Mouse (Mus musculus) ovary, postnatal 14 days (tissue): ENCODE measurements around the gene Olfr1.

Source experiments
- DNase-seq: peaks from one replicate; pipeline ENCODE4 v3.0.0; 2022; ENCODE audit warnings: low spot score

The Olfr1 gene

DNA sequence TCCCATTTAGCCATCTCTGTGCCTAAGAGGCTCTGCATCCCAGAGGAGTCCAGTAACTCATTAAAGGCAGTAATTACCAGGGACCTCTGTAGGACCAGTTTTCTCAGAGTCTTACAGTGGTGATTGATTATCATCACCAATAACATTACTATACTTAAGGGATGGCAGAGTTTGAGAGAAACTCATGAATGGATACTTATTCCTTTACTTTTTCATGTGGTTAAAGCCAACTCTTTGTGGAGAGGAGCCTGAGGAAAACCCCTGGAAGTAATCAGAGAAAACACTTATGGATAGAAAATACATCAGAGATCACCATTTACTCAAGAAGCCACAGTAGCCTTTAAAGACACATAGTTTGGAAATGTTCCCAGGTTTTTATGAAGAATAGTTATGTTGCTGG is at the start of gene Olfr1:
TSS of gene Olfr1 (minus strand) at position 101 of the 400 bp plus-strand sequence.
- no peak for DNase-seq

DNA sequence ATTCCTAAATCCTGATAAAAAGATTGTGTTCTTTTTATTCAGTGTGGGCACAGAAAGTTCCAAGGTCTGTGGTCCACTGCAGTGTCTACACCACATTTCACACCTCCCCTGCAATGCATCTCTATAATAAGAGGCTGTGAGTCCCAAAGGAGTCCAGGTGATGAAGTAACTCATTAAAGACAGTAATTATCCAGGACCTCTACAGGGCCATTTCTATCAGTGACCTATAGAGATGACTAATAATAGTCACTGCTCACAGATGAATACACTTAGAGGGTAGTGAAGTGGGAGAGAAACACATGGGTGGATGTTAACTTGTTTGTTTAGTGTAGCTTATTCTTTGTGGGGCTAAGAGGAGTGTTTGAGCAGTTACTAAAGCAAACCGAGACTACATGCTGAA is 29.0 kb upstream of the Olfr1 start, which contains the start of gene Olfr378:
TSS of gene Olfr378 (minus strand) at position 101 of the 400 bp plus-strand sequence.
- no peak for DNase-seq

DNA sequence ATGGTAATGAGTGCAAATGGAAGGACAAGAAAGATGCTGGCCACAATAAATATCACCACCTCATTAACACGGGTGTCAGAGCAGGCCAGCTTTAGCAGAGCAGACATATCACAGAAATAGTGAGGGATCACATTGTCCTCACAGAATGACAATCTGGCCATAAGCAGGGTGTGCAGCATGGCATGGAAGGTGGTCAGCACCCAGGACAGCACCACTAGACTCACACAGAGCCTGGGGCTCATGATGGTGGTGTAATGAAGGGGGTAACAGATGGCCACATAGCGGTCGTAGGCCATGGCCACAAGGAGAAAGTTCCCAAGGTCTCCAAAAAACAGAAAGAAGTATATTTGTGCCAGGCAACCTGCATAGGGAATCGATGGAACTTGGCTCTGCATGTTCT is 4.0 kb downstream of the Olfr1 start:
- no peak for DNase-seq

DNA sequence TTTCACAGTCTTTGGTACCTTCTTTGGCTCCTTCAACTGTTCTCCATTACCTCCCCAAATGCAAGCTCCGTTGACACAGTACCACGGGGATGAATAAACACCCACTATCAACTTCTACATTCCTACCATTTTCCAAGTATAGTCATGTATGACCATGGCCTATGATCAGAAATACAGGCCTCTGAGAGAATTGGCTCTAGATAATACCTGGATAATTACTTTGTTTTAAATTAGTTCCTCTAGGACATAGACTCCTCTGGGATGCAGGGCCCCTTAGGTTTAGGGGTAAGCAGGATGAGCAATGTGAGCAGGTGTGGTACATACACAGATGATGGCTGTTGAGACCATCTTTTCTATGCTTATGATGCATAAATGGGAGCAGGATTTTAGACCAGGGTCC is 28.5 kb downstream of the Olfr1 start, which contains the start of gene Olfr376:
TSS of gene Olfr376 (plus strand) at position 301 of the 400 bp plus-strand sequence.
- no peak for DNase-seq

DNA sequence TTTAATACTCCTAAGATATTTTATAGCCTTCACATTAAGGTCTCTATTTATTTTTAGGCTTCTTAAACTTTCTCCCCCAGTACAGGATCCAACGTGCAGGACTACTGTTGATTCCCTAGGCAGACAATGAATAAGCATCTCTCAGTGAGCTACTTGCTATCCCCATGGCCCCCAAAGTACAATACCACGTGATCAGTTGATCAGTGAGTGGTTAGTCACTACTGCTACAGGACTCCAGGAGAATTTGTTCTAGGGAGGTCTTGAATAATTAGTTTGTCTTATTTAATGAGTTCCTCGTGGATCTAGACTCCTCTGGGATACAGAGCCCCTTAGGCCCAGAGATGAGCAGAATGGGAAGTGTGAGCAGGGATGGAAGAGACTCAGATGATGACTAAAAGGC is 48.9 kb downstream of the Olfr1 start, which contains the start of gene Olfr20:
TSS of gene Olfr20 (plus strand) at position 301 of the 400 bp plus-strand sequence.
- no peak for DNase-seq
